Mouse (Mus musculus) ZHBTc4 (cell line): Measurements from ENCODE around the gene Flnb.

Experiments
- DNase-seq: peaks from one replicate; pipeline ENCODE4 v3.0.0-alpha.2; 2011; ENCODE audit warnings: low read depth, low spot score

Gene Flnb

GRCm38 (mm10) chr14:7863199-7863598 is 45.4 kb downstream of the Flnb start:
- DNase-seq = no peak

GRCm38 (mm10) chr14:7863871-7864505 is 46.2 kb downstream of the Flnb start:
- no peak for DNase-seq

- DNase-seq = no peak
Observed at GRCm38 (mm10) chr14:7864506-7864899, 46.7 kb downstream of the Flnb start.

- DNase-seq = no peak
Observed at GRCm38 (mm10) chr14:7867224-7867623, 49.5 kb downstream of the Flnb start.

- no peak for DNase-seq
Observed at GRCm38 (mm10) chr14:7867841-7868240, 50.1 kb downstream of the Flnb start.

- DNase-seq = no peak
Observed at GRCm38 (mm10) chr14:7869796-7870195, 52.0 kb downstream of the Flnb start.

- no peak for DNase-seq
Observed at GRCm38 (mm10) chr14:7873552-7873951, 55.8 kb downstream of the Flnb start.

- no peak for DNase-seq
Observed at GRCm38 (mm10) chr14:7874495-7874894, 56.7 kb downstream of the Flnb start.

- DNase-seq = no peak
Observed at GRCm38 (mm10) chr14:7877957-7878356, 60.2 kb downstream of the Flnb start.

GRCm38 (mm10) chr14:7880389-7880788 is 62.6 kb downstream of the Flnb start:
- no peak for DNase-seq

GRCm38 (mm10) chr14:7881533-7881932 is 63.8 kb downstream of the Flnb start:
- peak; percentile 22 for DNase-seq

- DNase-seq = no peak
Observed at GRCm38 (mm10) chr14:7882050-7882449, 64.3 kb downstream of the Flnb start.

GRCm38 (mm10) chr14:7884158-7884557 is 66.4 kb downstream of the Flnb start:
- no peak for DNase-seq

- DNase-seq = no peak
Observed at GRCm38 (mm10) chr14:7884841-7885240, 67.1 kb downstream of the Flnb start.

- DNase-seq = no peak
Observed at GRCm38 (mm10) chr14:7885540-7885939, 67.8 kb downstream of the Flnb start.

GRCm38 (mm10) chr14:7886008-7886407 is 68.3 kb downstream of the Flnb start:
- no peak for DNase-seq

GRCm38 (mm10) chr14:7887171-7887570 is 69.4 kb downstream of the Flnb start:
- DNase-seq = no peak

GRCm38 (mm10) chr14:7888294-7888693 is 70.5 kb downstream of the Flnb start:
- no peak for DNase-seq

- DNase-seq = no peak
Observed at GRCm38 (mm10) chr14:7888811-7889651, 71.3 kb downstream of the Flnb start.

GRCm38 (mm10) chr14:7889834-7890233 is 72.1 kb downstream of the Flnb start:
- no peak for DNase-seq

GRCm38 (mm10) chr14:7891401-7891800 is 73.6 kb downstream of the Flnb start:
- DNase-seq = no peak

GRCm38 (mm10) chr14:7896126-7896525 is 78.4 kb downstream of the Flnb start:
- no peak for DNase-seq

GRCm38 (mm10) chr14:7896699-7897098 is 78.9 kb downstream of the Flnb start:
- DNase-seq = no peak
